Mouse (Mus musculus): Measurements from ENCODE around the gene Ntm. TPM values are rescaled to one million over a fixed set of nuclear protein-coding genes. Genes with fewer than 3 reads are reported as not detected.
A peak's percentile ranks its signal among the peaks of the same experiment; 100 is the strongest.

Ntm gene
- polyA plus RNA-seq, 1 experiment from 2014 or later, result 134 TPM

DNA sequence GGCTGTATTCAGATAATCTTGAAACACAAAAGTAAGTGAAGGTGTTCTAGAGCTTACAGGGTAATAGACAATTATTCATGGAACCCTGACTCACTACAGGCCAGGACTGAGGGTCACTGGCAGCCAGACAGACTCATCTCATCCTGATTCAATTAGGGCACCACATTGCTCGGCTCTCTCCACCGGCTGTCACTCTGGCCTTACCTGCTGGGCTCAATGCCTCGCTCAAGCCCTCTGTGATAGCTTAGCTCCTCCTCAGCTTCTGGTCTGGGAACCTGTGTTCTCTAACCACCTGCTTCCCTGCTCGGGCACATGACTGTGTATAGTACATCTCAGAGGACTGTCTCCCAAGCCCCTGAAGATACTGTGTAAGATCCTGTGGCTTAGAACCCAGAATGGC, 139.2 kb downstream of the Ntm start:
- H3K27me3 ChIP-seq (replicated peaks; ENCODE audit: control insufficient read depth, insufficient read depth, low read length), result no peaks in the 10 kb centered on the region
- H3K9me3 ChIP-seq (ENCODE audit: control insufficient read depth, low read length), result no peaks in the 10 kb centered on the region
- H3K4me1 ChIP-seq (replicated peaks; ENCODE audit: control insufficient read depth, insufficient read depth, low read length), result no peaks in the 10 kb centered on the region
- no peak for ATAC-seq
- no peak overlapping the region for H3K4me2 ChIP-seq (ENCODE audit: low read length)
- no peaks in the 10 kb centered on the region for H3K36me3 ChIP-seq (ENCODE audit: control insufficient read depth, insufficient read depth)
- no peak overlapping the region for H3K27ac ChIP-seq (ENCODE audit: low read length)
- H3K9ac ChIP-seq (replicated peaks; ENCODE audit: low read depth, low read length), result no peak overlapping the region
- H3K4me3 ChIP-seq (replicated peaks; ENCODE audit: low read length), result no peak overlapping the region
- 86% methylated on average over 4 of the region's 4 CpGs for WGBS

- WGBS, result 89% methylated on average over 5 of the region's 5 CpGs
- Histone ChIP-seq H3K27ac (ENCODE audit: low read length) (no peak overlapping the region), H3K9ac (replicated peaks; ENCODE audit: low read depth, low read length) (no peak overlapping the region), H3K9me3 (ENCODE audit: control insufficient read depth, low read length) (no peaks in the 10 kb centered on the region), H3K36me3 (ENCODE audit: control insufficient read depth, insufficient read depth) (no peaks in the 10 kb centered on the region), H3K27me3 (replicated peaks; ENCODE audit: control insufficient read depth, insufficient read depth, low read length) (no peaks in the 10 kb centered on the region), H3K4me2 (ENCODE audit: low read length) (no peak overlapping the region), H3K4me1 (replicated peaks; ENCODE audit: control insufficient read depth, insufficient read depth, low read length) (no peaks in the 10 kb centered on the region), H3K4me3 (replicated peaks; ENCODE audit: low read length) (no peak overlapping the region)
- ATAC-seq, result no peak
Measured at GRCm38 (mm10) chr9:29812685-29813084, 150.3 kb downstream of the Ntm start.

DNA sequence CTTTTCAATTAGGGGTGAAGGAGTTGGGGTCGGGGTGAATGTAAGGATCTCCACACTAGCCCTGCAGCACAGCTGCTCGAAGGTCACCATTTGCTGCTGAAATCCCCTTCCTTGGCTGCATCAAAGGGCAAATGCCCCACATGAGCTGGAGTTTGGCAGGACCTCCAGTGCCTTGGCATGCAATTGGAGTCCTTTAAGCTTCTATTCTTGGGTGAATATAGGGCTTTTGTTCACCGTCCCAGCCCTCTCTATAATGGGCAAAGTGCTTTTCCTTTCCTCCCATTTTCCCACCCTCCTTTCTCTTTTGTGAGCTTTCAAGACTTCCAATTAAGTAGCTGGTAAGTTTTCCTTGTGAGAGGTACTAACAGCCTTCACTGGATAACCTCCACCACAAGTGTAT, 156.2 kb downstream of the Ntm start:
- no peaks in the 10 kb centered on the region for H3K27me3 ChIP-seq (replicated peaks; ENCODE audit: control insufficient read depth, insufficient read depth, low read length)
- no peaks in the 10 kb centered on the region for H3K36me3 ChIP-seq (ENCODE audit: control insufficient read depth, insufficient read depth)
- peak; percentile 45 for ATAC-seq
- H3K4me3 ChIP-seq (replicated peaks; ENCODE audit: low read length), result no peak overlapping the region
- no peak overlapping the region for H3K4me2 ChIP-seq (ENCODE audit: low read length)
- WGBS, result 6% methylated on average over 3 of the region's 3 CpGs
- H3K4me1 ChIP-seq (replicated peaks; ENCODE audit: control insufficient read depth, insufficient read depth, low read length), result peaks cover 31% of the 10 kb centered on the region
- H3K9me3 ChIP-seq (ENCODE audit: control insufficient read depth, low read length), result no peaks in the 10 kb centered on the region
- H3K9ac ChIP-seq (replicated peaks; ENCODE audit: low read depth, low read length), result no peak overlapping the region
- H3K27ac ChIP-seq (ENCODE audit: low read length), result no peak overlapping the region; the same call in 1 of the 2 replicates

- Histone ChIP-seq H3K4me2 (ENCODE audit: low read length) (no peak overlapping the region), H3K9me3 (ENCODE audit: control insufficient read depth, low read length) (no peaks in the 10 kb centered on the region), H3K27ac (ENCODE audit: low read length) (no peak overlapping the region), H3K4me3 (replicated peaks; ENCODE audit: low read length) (no peak overlapping the region), H3K4me1 (replicated peaks; ENCODE audit: control insufficient read depth, insufficient read depth, low read length) (peaks cover 32% of the 10 kb centered on the region), H3K36me3 (ENCODE audit: control insufficient read depth, insufficient read depth) (no peaks in the 10 kb centered on the region), H3K9ac (replicated peaks; ENCODE audit: low read depth, low read length) (no peak overlapping the region), H3K27me3 (replicated peaks; ENCODE audit: control insufficient read depth, insufficient read depth, low read length) (no peaks in the 10 kb centered on the region)
- no peak for ATAC-seq
- WGBS, result 83% methylated on average over 9 of the region's 9 CpGs
Measured at GRCm38 (mm10) chr9:29804483-29804882, 158.5 kb downstream of the Ntm start.

GRCm38 (mm10) chr9:29803738-29804285, 159.1 kb downstream of the Ntm start:
- ATAC-seq, result peak; percentile 18
- H3K4me3 ChIP-seq (replicated peaks; ENCODE audit: low read length), result no peak overlapping the region
- H3K4me1 ChIP-seq (replicated peaks; ENCODE audit: control insufficient read depth, insufficient read depth, low read length), result peaks cover 32% of the 10 kb centered on the region
- H3K9ac ChIP-seq (replicated peaks; ENCODE audit: low read depth, low read length), result no peak overlapping the region
- H3K27ac ChIP-seq (ENCODE audit: low read length), result peak overlapping the region; percentile 84
- H3K9me3 ChIP-seq (ENCODE audit: control insufficient read depth, low read length), result no peaks in the 10 kb centered on the region
- no peaks in the 10 kb centered on the region for H3K27me3 ChIP-seq (replicated peaks; ENCODE audit: control insufficient read depth, insufficient read depth, low read length)
- WGBS, result 37% methylated on average over 4 of the region's 4 CpGs
- H3K4me2 ChIP-seq (ENCODE audit: low read length), result no peak overlapping the region; the same call in 1 of the 2 replicates
- H3K36me3 ChIP-seq (ENCODE audit: control insufficient read depth, insufficient read depth), result no peaks in the 10 kb centered on the region

DNA sequence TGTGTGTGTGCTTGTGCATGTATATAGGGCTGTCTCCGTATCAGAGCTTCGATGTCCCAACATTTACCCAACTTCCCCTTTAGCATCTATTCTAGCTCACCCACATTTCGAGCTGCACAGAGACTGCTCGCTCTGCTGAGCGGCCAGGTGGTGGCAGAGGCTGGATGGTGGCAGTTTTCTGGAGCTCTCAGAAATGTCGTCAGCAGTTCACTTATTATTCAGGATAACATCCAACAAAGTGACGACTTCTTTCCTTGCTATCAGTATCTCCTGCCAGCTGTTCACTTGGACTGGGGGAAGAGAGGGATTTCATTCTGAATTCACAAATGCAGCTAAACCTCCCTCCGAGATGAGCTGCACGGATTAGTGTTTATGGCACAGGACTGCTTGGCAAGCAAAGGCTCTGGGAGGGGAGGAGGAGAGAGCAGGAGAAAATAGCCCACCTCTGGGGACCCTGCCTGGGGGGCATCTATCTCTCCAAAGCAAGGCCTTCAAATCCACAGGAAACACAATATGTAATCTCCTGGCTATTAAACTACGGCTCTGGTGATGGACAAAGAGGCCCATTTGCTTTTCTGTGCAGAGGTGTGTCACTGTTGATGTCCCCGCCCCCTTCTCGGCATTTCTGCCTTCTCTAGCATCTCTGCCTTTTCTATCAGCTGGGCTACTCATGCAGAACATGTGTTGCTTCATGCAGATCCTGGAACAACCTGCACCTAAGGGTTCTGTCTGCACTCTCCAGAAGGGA, 159.8 kb downstream of the Ntm start:
- peak overlapping the region; percentile 23; the same call in 1 of the 2 replicates for H3K9ac ChIP-seq (replicated peaks; ENCODE audit: low read depth, low read length)
- peak; percentile 79 for ATAC-seq
- H3K27ac ChIP-seq (ENCODE audit: low read length), result peak overlapping the region; percentile 84
- WGBS, result 4% methylated on average over 12 of the region's 12 CpGs
- peaks cover 32% of the 10 kb centered on the region for H3K4me1 ChIP-seq (replicated peaks; ENCODE audit: control insufficient read depth, insufficient read depth, low read length)
- H3K36me3 ChIP-seq (ENCODE audit: control insufficient read depth, insufficient read depth), result no peaks in the 10 kb centered on the region
- no peak overlapping the region for H3K4me3 ChIP-seq (replicated peaks; ENCODE audit: low read length)
- no peaks in the 10 kb centered on the region for H3K9me3 ChIP-seq (ENCODE audit: control insufficient read depth, low read length)
- H3K4me2 ChIP-seq (ENCODE audit: low read length), result peak overlapping the region; percentile 38
- H3K27me3 ChIP-seq (replicated peaks; ENCODE audit: control insufficient read depth, insufficient read depth, low read length), result no peaks in the 10 kb centered on the region

GRCm38 (mm10) chr9:29802071-29802705, 160.8 kb downstream of the Ntm start:
- ATAC-seq, result peak; percentile 71
- Histone ChIP-seq H3K27me3 (replicated peaks; ENCODE audit: control insufficient read depth, insufficient read depth, low read length) (no peaks in the 10 kb centered on the region), H3K27ac (ENCODE audit: low read length) (peak overlapping the region; percentile 84), H3K9ac (replicated peaks; ENCODE audit: low read depth, low read length) (peak overlapping the region; percentile 1; the same call in 1 of the 2 replicates), H3K4me1 (replicated peaks; ENCODE audit: control insufficient read depth, insufficient read depth, low read length) (peaks cover 32% of the 10 kb centered on the region), H3K9me3 (ENCODE audit: control insufficient read depth, low read length) (no peaks in the 10 kb centered on the region), H3K4me3 (replicated peaks; ENCODE audit: low read length) (no peak overlapping the region), H3K36me3 (ENCODE audit: control insufficient read depth, insufficient read depth) (no peaks in the 10 kb centered on the region), H3K4me2 (ENCODE audit: low read length) (peak overlapping the region; percentile 38)
- WGBS, result 4% methylated on average over 12 of the region's 12 CpGs

- Histone ChIP-seq H3K4me1 (replicated peaks; ENCODE audit: control insufficient read depth, insufficient read depth, low read length) (peaks cover 13% of the 10 kb centered on the region), H3K4me2 (ENCODE audit: low read length) (no peak overlapping the region), H3K27ac (ENCODE audit: low read length) (peak overlapping the region; percentile 64; the same call in 1 of the 2 replicates), H3K36me3 (ENCODE audit: control insufficient read depth, insufficient read depth) (no peaks in the 10 kb centered on the region), H3K27me3 (replicated peaks; ENCODE audit: control insufficient read depth, insufficient read depth, low read length) (peaks cover 9% of the 10 kb centered on the region; the same call in 1 of the 2 replicates), H3K9me3 (ENCODE audit: control insufficient read depth, low read length) (peaks cover 6% of the 10 kb centered on the region), H3K9ac (replicated peaks; ENCODE audit: low read depth, low read length) (no peak overlapping the region), H3K4me3 (replicated peaks; ENCODE audit: low read length) (no peak overlapping the region)
- WGBS, result 64% methylated on average over 4 of the region's 4 CpGs
- ATAC-seq, result peak; percentile 47
Measured at GRCm38 (mm10) chr9:29796281-29796680, 166.7 kb downstream of the Ntm start.

GRCm38 (mm10) chr9:29791199-29791915, 171.6 kb downstream of the Ntm start:
- Histone ChIP-seq H3K9me3 (ENCODE audit: control insufficient read depth, low read length) (peaks cover 6% of the 10 kb centered on the region), H3K9ac (replicated peaks; ENCODE audit: low read depth, low read length) (no peak overlapping the region), H3K4me3 (replicated peaks; ENCODE audit: low read length) (no peak overlapping the region), H3K27me3 (replicated peaks; ENCODE audit: control insufficient read depth, insufficient read depth, low read length) (peaks cover 30% of the 10 kb centered on the region), H3K36me3 (ENCODE audit: control insufficient read depth, insufficient read depth) (no peaks in the 10 kb centered on the region), H3K4me2 (ENCODE audit: low read length) (no peak overlapping the region), H3K27ac (ENCODE audit: low read length) (no peak overlapping the region), H3K4me1 (replicated peaks; ENCODE audit: control insufficient read depth, insufficient read depth, low read length) (peaks cover 12% of the 10 kb centered on the region)
- peak; percentile 83 for ATAC-seq
- WGBS, result 28% methylated on average over 10 of the region's 10 CpGs
